Mouse (Mus musculus) cerebellum, adult 9-10 months (tissue): Measurements from ENCODE around the gene Rgl1.

ENCODE experiments used
- DNase-seq: peaks from one replicate; pipeline ENCODE4 v3.0.0; 2022

Gene Rgl1

GRCm38 (mm10) chr1:152612535-152613157 is 153.5 kb downstream of the Rgl1 start:
- DNase-seq = no peak

- no peak for DNase-seq
Measured at GRCm38 (mm10) chr1:152609547-152609946, 156.6 kb downstream of the Rgl1 start.

GRCm38 (mm10) chr1:152609006-152609405 is 157.1 kb downstream of the Rgl1 start:
- DNase-seq = no peak

GRCm38 (mm10) chr1:152607765-152608164 is 158.4 kb downstream of the Rgl1 start:
- DNase-seq = no peak

- no peak for DNase-seq
Measured at GRCm38 (mm10) chr1:152606727-152607126, 159.4 kb downstream of the Rgl1 start.

- DNase-seq = no peak
Measured at GRCm38 (mm10) chr1:152605895-152606625, 160.1 kb downstream of the Rgl1 start.

- DNase-seq = no peak
Measured at GRCm38 (mm10) chr1:152604147-152604546, 162.0 kb downstream of the Rgl1 start.

- DNase-seq = no peak
Measured at GRCm38 (mm10) chr1:152603628-152604027, 162.5 kb downstream of the Rgl1 start.

GRCm38 (mm10) chr1:152600494-152600893 is 165.7 kb downstream of the Rgl1 start:
- DNase-seq = no peak

- DNase-seq = no peak
Measured at GRCm38 (mm10) chr1:152599347-152599746, 166.8 kb downstream of the Rgl1 start.

- no peak for DNase-seq
Measured at GRCm38 (mm10) chr1:152594690-152595089, 171.5 kb downstream of the Rgl1 start.

- no peak for DNase-seq
Measured at GRCm38 (mm10) chr1:152593831-152594549, 172.2 kb downstream of the Rgl1 start.

- DNase-seq = no peak
Measured at GRCm38 (mm10) chr1:152593382-152593781, 172.8 kb downstream of the Rgl1 start.

GRCm38 (mm10) chr1:152592609-152593008 is 173.5 kb downstream of the Rgl1 start:
- DNase-seq = no peak

- no peak for DNase-seq
Measured at GRCm38 (mm10) chr1:152591746-152592498, 174.2 kb downstream of the Rgl1 start.

GRCm38 (mm10) chr1:152590321-152590720 is 175.8 kb downstream of the Rgl1 start:
- DNase-seq = no peak

- peak; percentile 13 for DNase-seq
Measured at GRCm38 (mm10) chr1:152589331-152589935, 176.7 kb downstream of the Rgl1 start.

- no peak for DNase-seq
Measured at GRCm38 (mm10) chr1:152587431-152587830, 178.7 kb downstream of the Rgl1 start.

- DNase-seq = no peak
Measured at GRCm38 (mm10) chr1:152585385-152585984, 180.7 kb downstream of the Rgl1 start.

GRCm38 (mm10) chr1:152584933-152585332 is 181.2 kb downstream of the Rgl1 start:
- DNase-seq = no peak

- no peak for DNase-seq
Measured at GRCm38 (mm10) chr1:152581127-152581905, 184.8 kb downstream of the Rgl1 start.
